Mouse (Mus musculus) neural tube, embryonic 12.5 days (tissue): ENCODE measurements around the gene Myo1f. TPM values are rescaled to one million over a fixed set of nuclear protein-coding genes. Genes with fewer than 3 reads are reported as not detected.

ENCODE experiments used
- ATAC-seq: fragments of 200-750 bp; cut with Nextera tagmentation; 2 replicates; pipeline ENCODE4 v1.8.0; 2017; ENCODE audit warnings: low read depth, mild to moderate bottlenecking, moderate TSS enrichment, moderate library complexity; ENCODE audit not compliant: low FRiP score
- H3K27ac ChIP-seq: fragments of 300-500 bp; sonication (generic); 2 replicates; pipeline ENCODE4 v1.5.1; 2016
- H3K27me3 ChIP-seq: fragments of 300-500 bp; sonication (generic); replicated peaks from 2 replicates; pipeline ENCODE4 v1.6.1; 2016; ENCODE audit warnings: mild to moderate bottlenecking
- H3K36me3 ChIP-seq: fragments of 300-500 bp; sonication (generic); 2 replicates; pipeline ENCODE4 v1.6.1; 2016; ENCODE audit warnings: mild to moderate bottlenecking
- H3K4me1 ChIP-seq: fragments of 300-500 bp; sonication (generic); 2 replicates; pipeline ENCODE4 v1.6.1; 2016
- H3K4me2 ChIP-seq: fragments of 300-500 bp; sonication (generic); replicated peaks from 2 replicates; pipeline ENCODE4 v1.6.1; 2016; ENCODE audit warnings: mild to moderate bottlenecking
- H3K4me3 ChIP-seq: fragments of 300-500 bp; sonication (generic); 2 replicates; pipeline ENCODE4 v1.5.1; 2016
- H3K9ac ChIP-seq: fragments of 300-500 bp; sonication (generic); 2 replicates; pipeline ENCODE4 v1.6.1; 2016; ENCODE audit warnings: mild to moderate bottlenecking
- H3K9me3 ChIP-seq: fragments of 300-500 bp; sonication (generic); 2 replicates; pipeline ENCODE4 v1.6.1; 2016; ENCODE audit warnings: mild to moderate bottlenecking
- WGBS: fragments of 180-500 bp; shearing (Covaris S2); methylation state at CpG from one replicate; pipeline ENCODE4 v1.1.7; 2016; 5-methylcytosine and 5-hydroxymethylcytosine counted together
- polyA plus RNA-seq: library from polyadenylated mRNA; unstranded; fragments of >200 nt; fragmentation: Nextera tagmentation; extraction: Ambion mirVana; gene quantifications from 2 replicates; pipeline ENCODE4 v1.2.1, GENCODE M21; 2016

Myo1f gene
- polyA plus RNA-seq, 1 experiment from 2014 or later: 2.6 TPM

DNA sequence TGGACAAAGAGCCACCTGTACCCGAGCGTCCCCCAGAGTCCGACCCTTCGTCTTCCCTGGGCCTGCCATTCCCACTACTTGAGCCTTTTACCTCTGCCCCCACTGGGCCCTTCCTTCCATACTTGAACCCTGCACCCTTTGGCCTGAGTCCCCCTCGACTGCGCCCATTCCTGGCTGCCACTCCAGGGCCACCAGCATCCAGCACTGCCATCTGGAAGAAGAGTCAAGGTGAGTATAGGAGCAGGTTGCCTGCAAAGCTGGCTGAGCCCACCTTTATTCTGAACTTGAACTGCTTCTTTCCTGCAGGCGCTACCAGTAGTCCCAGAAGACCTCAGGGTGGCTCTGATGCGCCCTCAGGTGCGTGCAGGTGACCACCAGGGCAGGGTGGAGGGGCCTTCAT is 75.7 kb downstream of the Myo1f start:
- Histone ChIP-seq H3K4me1 (peaks cover 14% of the 10 kb centered on the region), H3K4me3 (no peak overlapping the region), H3K27me3 (no peaks in the 10 kb centered on the region), H3K36me3 (peaks cover 20% of the 10 kb centered on the region), H3K4me2 (no peak overlapping the region), H3K9ac (no peak overlapping the region), H3K27ac (no peak overlapping the region), H3K9me3 (no peaks in the 10 kb centered on the region)
- 97% methylated on average over 9 of the region's 9 CpGs for WGBS
- no peak for ATAC-seq

DNA sequence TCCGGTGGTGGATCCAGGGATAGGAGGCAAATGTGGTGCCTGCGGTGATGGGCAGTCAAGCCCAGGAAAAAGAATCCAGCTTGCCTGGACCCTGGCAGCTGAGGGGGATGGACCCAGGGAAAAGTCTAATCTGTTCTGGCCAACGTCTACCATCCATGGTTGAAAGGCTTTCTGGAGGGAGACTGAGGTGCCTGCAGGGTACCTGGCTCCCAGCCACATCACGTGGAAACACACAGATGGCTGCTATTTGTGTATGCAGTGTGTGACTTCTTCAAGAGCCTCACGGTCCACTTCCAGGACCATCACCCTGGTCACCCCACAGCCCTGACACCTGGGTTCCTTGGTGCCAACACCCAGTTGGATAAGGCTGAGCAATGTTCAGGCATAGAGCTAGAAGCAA is 76.3 kb downstream of the Myo1f start:
- Histone ChIP-seq H3K27ac (no peak overlapping the region), H3K4me2 (no peak overlapping the region), H3K9me3 (no peaks in the 10 kb centered on the region), H3K27me3 (no peaks in the 10 kb centered on the region), H3K9ac (no peak overlapping the region), H3K4me3 (no peak overlapping the region), H3K4me1 (peaks cover 14% of the 10 kb centered on the region), H3K36me3 (peaks cover 20% of the 10 kb centered on the region)
- WGBS: 94% methylated on average over 5 of the region's 5 CpGs
- no peak for ATAC-seq

DNA sequence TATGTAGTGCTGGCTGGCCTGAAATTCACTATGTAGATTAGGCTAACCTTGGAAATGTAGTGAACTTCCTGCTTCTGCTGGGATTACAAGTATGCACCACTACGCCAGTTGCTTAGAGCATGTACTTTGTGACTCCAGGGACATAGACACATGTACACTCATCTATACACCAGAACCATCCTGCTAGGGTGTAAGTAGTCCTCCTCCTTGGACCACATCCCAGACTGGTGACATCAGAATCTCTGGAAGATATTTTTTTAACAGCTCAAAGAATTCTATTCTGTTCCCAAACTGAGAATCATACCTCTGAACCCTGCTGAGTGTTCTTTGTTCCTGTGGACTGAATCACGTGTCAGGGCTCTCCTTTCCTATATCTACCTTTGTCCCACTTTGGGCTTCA is 81.5 kb downstream of the Myo1f start:
- 90% methylated on average over 2 of the region's 2 CpGs for WGBS
- H3K36me3 ChIP-seq: peaks cover 13% of the 10 kb centered on the region
- no peak overlapping the region for H3K27ac ChIP-seq
- H3K9ac ChIP-seq: no peak overlapping the region
- no peaks in the 10 kb centered on the region for H3K4me1 ChIP-seq
- H3K27me3 ChIP-seq: no peaks in the 10 kb centered on the region
- H3K4me2 ChIP-seq: no peak overlapping the region
- ATAC-seq: no peak
- H3K9me3 ChIP-seq: no peaks in the 10 kb centered on the region
- H3K4me3 ChIP-seq: no peak overlapping the region

DNA sequence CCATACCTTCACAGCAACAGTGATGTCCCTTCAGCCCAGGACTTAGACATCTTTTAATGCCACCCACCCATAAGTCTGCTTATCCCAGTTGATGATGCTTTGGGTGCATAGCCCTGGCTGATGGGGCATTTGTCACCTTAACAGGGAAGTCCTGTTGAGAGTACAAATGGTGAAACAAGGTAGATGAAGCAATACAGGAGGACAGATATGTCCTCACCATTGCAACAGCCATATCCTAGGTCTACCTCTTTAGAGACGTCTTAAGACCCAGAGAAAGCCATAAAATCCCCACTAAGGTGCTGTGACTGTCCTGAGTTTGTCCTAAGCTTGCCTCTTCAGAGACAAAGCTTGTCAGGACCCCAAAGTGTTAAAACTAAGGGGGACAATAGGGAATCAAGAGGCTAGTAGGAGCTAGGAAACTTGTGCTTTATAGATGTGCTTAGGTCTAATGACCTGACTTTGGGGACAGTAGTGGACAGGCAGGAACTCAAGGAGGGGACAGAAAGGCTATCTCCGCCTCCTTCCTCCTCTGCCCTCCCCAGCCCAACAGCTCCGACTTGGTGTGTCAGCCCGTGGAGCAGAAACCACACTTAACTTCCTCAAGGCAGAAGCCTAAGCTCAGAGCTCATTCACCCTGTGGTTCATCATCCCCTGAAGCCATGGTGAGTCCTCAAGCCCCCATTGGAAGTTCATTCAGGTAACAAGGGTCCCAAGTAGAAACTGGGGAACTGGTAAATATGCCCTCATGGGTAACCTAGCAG is 82.2 kb downstream of the Myo1f start, which contains the start of gene Pram1:
Gene Pram1 (plus strand): TSS at position 541 of the 761 bp plus-strand sequence.
- Histone ChIP-seq H3K4me3 (no peak within 1 kb of the TSS), H3K9me3 (no peaks in the 10 kb centered on the region), H3K9ac (no peak within 1 kb of the TSS), H3K4me1 (no peaks in the 10 kb centered on the region), H3K36me3 (peaks cover 16% of the 10 kb centered on the region; the same call in 1 of the 2 replicates), H3K27ac (no peak within 1 kb of the TSS), H3K4me2 (no peak within 1 kb of the TSS), H3K27me3 (no peaks in the 10 kb centered on the region)
- WGBS: 87% methylated on average over 4 of the region's 4 CpGs
- no peak for ATAC-seq

DNA sequence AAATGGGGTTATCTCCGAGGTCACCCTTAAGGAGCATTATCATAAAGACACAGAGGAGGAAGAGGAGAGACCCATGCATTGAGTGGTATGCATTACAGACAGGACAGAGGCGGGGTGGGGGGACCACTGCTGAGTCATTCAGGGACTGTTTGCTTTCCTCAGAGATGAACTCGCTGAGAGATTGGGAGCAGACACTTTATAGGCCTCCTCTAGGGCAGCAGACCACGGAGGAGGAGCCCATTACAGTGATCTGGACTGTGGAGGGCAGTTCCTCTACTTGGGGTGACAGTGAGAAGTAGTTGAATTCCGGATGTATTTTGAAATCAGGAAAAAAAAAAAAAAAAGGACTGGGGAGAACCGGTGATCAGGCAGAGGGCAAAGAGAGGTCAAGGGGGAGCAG is 84.2 kb downstream of the Myo1f start:
- WGBS: 67% methylated on average over 6 of the region's 6 CpGs
- H3K27ac ChIP-seq: no peak overlapping the region
- no peak overlapping the region for H3K9ac ChIP-seq
- H3K4me3 ChIP-seq: no peak overlapping the region
- H3K4me2 ChIP-seq: no peak overlapping the region
- H3K4me1 ChIP-seq: no peaks in the 10 kb centered on the region
- H3K27me3 ChIP-seq: no peaks in the 10 kb centered on the region
- ATAC-seq: no peak
- peaks cover 36% of the 10 kb centered on the region for H3K36me3 ChIP-seq
- H3K9me3 ChIP-seq: no peaks in the 10 kb centered on the region

DNA sequence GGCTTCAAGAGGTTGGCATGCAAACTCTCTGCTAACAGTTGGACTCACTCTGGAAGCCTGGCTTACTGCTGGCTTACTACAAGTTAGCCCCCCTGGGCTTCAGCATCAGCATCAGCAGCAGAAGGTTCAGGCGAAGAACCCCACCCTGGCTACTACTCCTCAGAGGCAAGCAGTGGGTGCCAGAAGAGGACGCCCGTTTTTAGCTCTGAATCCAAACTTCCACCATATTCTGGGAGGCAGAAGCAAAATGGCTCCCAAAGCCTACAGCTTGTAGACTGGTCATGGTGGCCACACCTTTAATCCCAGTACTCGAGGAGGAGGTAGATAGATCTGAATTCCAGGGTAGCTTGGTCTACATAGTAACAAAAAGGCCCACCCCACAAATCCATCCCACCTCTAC is 88.6 kb downstream of the Myo1f start:
- Histone ChIP-seq H3K27ac (no peak overlapping the region), H3K9ac (no peak overlapping the region), H3K27me3 (no peaks in the 10 kb centered on the region), H3K4me1 (no peaks in the 10 kb centered on the region), H3K4me3 (peak overlapping the region; percentile 0; the same call in 1 of the 2 replicates), H3K9me3 (no peaks in the 10 kb centered on the region), H3K36me3 (peaks cover 69% of the 10 kb centered on the region), H3K4me2 (no peak overlapping the region)
- 98% methylated on average over 4 of the region's 4 CpGs for WGBS
- no peak for ATAC-seq

DNA sequence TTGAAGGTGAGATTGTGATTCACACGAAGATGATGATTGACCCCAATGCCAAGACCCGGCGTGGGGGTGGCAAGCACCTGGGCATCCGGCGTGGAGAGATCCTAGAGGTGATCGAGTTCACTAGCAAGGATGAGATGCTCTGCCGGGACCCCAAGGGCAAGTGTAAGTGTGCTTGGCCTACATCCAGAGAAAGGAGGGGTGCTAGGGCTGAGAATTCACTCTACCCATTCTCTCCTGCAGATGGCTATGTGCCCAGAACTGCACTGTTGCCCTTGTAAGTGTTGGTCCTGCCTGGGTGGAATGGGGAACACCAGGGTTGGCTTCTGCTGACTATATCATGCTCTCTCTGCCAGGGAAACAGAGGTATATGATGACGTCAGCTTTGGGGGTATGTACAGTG is 89.6 kb downstream of the Myo1f start:
- Histone ChIP-seq H3K4me3 (no peak overlapping the region), H3K9ac (no peak overlapping the region), H3K9me3 (no peaks in the 10 kb centered on the region), H3K4me1 (no peaks in the 10 kb centered on the region), H3K27me3 (no peaks in the 10 kb centered on the region), H3K4me2 (no peak overlapping the region), H3K36me3 (peaks cover 79% of the 10 kb centered on the region), H3K27ac (no peak overlapping the region)
- WGBS: 97% methylated on average over 8 of the region's 8 CpGs
- ATAC-seq: no peak

DNA sequence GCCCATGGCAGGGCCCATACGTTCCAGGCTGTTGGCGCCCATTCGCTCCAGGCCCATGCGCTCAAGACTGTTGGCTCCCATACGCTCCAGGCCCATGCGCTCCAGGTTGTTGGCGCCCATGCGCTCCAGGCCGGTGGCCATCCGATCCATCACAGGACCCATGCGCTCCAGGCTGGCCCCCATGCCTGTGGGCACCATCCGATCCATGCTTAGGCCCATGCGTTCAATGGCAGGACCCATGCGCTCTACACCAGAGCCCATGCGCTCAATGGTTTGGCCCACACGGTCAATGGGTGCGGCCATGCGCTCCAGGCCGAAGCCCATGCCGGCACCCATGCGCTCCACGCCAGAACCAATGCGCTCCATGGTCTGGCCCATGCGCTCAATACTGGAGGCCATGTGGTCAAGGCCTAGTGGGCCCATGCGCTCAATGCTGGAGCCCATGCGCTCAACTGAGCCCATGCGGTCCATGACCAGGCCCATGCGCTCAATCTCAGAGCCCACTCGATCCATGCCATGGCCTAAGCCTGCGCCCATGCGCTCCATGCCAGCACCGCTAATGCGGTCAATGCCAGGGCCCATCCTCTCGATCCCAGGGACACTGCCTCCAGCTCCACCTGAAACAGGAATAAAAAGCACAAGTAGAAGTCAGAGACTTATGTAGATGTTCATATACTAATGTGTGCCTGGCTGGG is 94.4 kb downstream of the Myo1f start:
- no peaks in the 10 kb centered on the region for H3K27me3 ChIP-seq
- peaks cover 95% of the 10 kb centered on the region for H3K36me3 ChIP-seq
- H3K4me1 ChIP-seq: no peaks in the 10 kb centered on the region
- H3K4me2 ChIP-seq: no peak overlapping the region
- H3K4me3 ChIP-seq: no peak overlapping the region
- WGBS: 98% methylated on average over 34 of the region's 34 CpGs
- no peak for ATAC-seq
- H3K9me3 ChIP-seq: no peaks in the 10 kb centered on the region
- H3K27ac ChIP-seq: no peak overlapping the region
- no peak overlapping the region for H3K9ac ChIP-seq

Other genes with a start within 250 kb of the Myo1f start
- gene Zfp81, start 196.8 kb upstream of the Myo1f start, polyA plus RNA-seq: 12.4 and 12.8 TPM in 2 replicates
- gene Zfp101, start 161.1 kb upstream of the Myo1f start, polyA plus RNA-seq: 18.8 and 19.6 TPM in 2 replicates
- not detected in 2 replicates for gene Actl9, start 122.8 kb upstream of the Myo1f start, polyA plus RNA-seq
- 46.6 and 52.1 TPM in 2 replicates for gene Adamts10, start 31.5 kb upstream of the Myo1f start, polyA plus RNA-seq
- 43.8 and 50.5 TPM in 2 replicates for gene Zfp414, start 73.4 kb downstream of the Myo1f start, polyA plus RNA-seq
- 0.87 TPM in 2 replicates for gene Pram1, start 82.3 kb downstream of the Myo1f start, polyA plus RNA-seq
- gene Hnrnpm, start 131.2 kb downstream of the Myo1f start, polyA plus RNA-seq: 369 and 408 TPM in 2 replicates
- gene March2, start 163.0 kb downstream of the Myo1f start, polyA plus RNA-seq: 55.7 and 61.1 TPM in 2 replicates
- gene Rab11b, start 204.8 kb downstream of the Myo1f start, polyA plus RNA-seq: 412 and 463 TPM in 2 replicates
- 17.7 TPM in 2 replicates for gene Angptl4, start 226.1 kb downstream of the Myo1f start, polyA plus RNA-seq